Mouse (Mus musculus) ovary, adult 18-20 months (tissue): ENCODE measurements around the gene Mrpl55.

ENCODE experiments used
- DNase-seq: peaks from one replicate; pipeline ENCODE4 v3.0.0; 2022; ENCODE audit warnings: low spot score, mixed read lengths

Gene Mrpl55

GRCm38 (mm10) chr11:59228122-59228953 is 26.1 kb downstream of the Mrpl55 start, which contains the start of gene Arf1:
Arf1 (minus strand) TSS chr11:59228270.
- DNase-seq, result peak; percentile 94

GRCm38 (mm10) chr11:59230144-59230760 is 28.0 kb downstream of the Mrpl55 start:
- no peak for DNase-seq

- DNase-seq, result no peak
Measured at GRCm38 (mm10) chr11:59232797-59233196, 30.5 kb downstream of the Mrpl55 start.

- DNase-seq, result peak; percentile 61
Measured at GRCm38 (mm10) chr11:59238525-59239427, 36.5 kb downstream of the Mrpl55 start.

- no peak for DNase-seq
Measured at GRCm38 (mm10) chr11:59239428-59239785, 37.1 kb downstream of the Mrpl55 start.

- no peak for DNase-seq
Measured at GRCm38 (mm10) chr11:59239796-59240195, 37.5 kb downstream of the Mrpl55 start.

- no peak for DNase-seq
Measured at GRCm38 (mm10) chr11:59241841-59242240, 39.6 kb downstream of the Mrpl55 start.

- no peak for DNase-seq
Measured at GRCm38 (mm10) chr11:59243856-59244255, 41.6 kb downstream of the Mrpl55 start.

GRCm38 (mm10) chr11:59248101-59248500 is 45.8 kb downstream of the Mrpl55 start:
- no peak for DNase-seq
